Mouse (Mus musculus): ENCODE measurements around the gene Ccl20. TPM values are rescaled to one million over a fixed set of nuclear protein-coding genes. Genes with fewer than 3 reads are reported as not detected.
A peak's percentile ranks its signal among the peaks of the same experiment; 100 is the strongest.

Ccl20 gene
- total RNA-seq (2021), result not detected
- long read RNA-seq, experiment 1, result 0 reads
- long read RNA-seq, experiment 2, result 0 reads

- intact Hi-C loops (cut with DNase I), result no loop called here
- no peak within 1 kb of the TSS for H3K27ac ChIP-seq
- DNase-seq, result no peak
- H3K4me3 ChIP-seq, result no peak within 1 kb of the TSS
- TF ChIP-seq CTCF (IDR thresholded peaks at IDR 0.05), result no peak
Measured at GRCm38 (mm10) chr1:83116447-83117137, at the start of gene Ccl20. Gene Ccl20 (plus strand): TSS chr1:83116766.

GRCm38 (mm10) chr1:83067205-83067604 lies 49.4 kb upstream of the Ccl20 start:
- TF ChIP-seq CTCF (IDR thresholded peaks at IDR 0.05), result no peak
- Histone ChIP-seq H3K4me3 (no peak overlapping the region), H3K27ac (no peak overlapping the region)
- intact Hi-C loops (cut with DNase I), result no loop called here
- no peak for DNase-seq

GRCm38 (mm10) chr1:83075526-83076189 lies 40.9 kb upstream of the Ccl20 start:
- DNase-seq, result no peak
- intact Hi-C loops (cut with DNase I), result loop anchor here (5.0 kb wide), 1 partner anchor 288 kb away; no protein-coding TSS in a partner anchor
- Histone ChIP-seq H3K4me3 (peak overlapping the region; percentile 37), H3K27ac (no peak overlapping the region)
- no peak for TF ChIP-seq CTCF (IDR thresholded peaks at IDR 0.05)

- intact Hi-C loops (cut with DNase I), result loop anchor here (5.0 kb wide), 1 partner anchor 289 kb away; no protein-coding TSS in a partner anchor
- H3K4me3 ChIP-seq, result peak overlapping the region; percentile 37
- no peak overlapping the region for H3K27ac ChIP-seq
- DNase-seq, result no peak
- peak; percentile 74 for TF ChIP-seq CTCF (IDR thresholded peaks at IDR 0.05)
Measured at GRCm38 (mm10) chr1:83076190-83076917, 40.2 kb upstream of the Ccl20 start.

- no peak overlapping the region for H3K4me3 ChIP-seq
- no peak for DNase-seq
- intact Hi-C loops (cut with DNase I), result loop anchor here (5.0 kb wide), 1 partner anchor 290 kb away; no protein-coding TSS in a partner anchor
- no peak overlapping the region for H3K27ac ChIP-seq
- no peak for TF ChIP-seq CTCF (IDR thresholded peaks at IDR 0.05)
Measured at GRCm38 (mm10) chr1:83077016-83077415, 39.5 kb upstream of the Ccl20 start.

GRCm38 (mm10) chr1:83084790-83085189 lies 31.8 kb upstream of the Ccl20 start:
- intact Hi-C loops (cut with DNase I), result no loop called here
- Histone ChIP-seq H3K4me3 (no peak overlapping the region), H3K27ac (no peak overlapping the region)
- TF ChIP-seq CTCF (IDR thresholded peaks at IDR 0.05), result no peak
- DNase-seq, result no peak

- Histone ChIP-seq H3K27ac (no peak overlapping the region), H3K4me3 (no peak overlapping the region)
- TF ChIP-seq CTCF (IDR thresholded peaks at IDR 0.05), result no peak
- intact Hi-C loops (cut with DNase I), result no loop called here
- DNase-seq, result no peak
Measured at GRCm38 (mm10) chr1:83091268-83091667, 25.3 kb upstream of the Ccl20 start.

GRCm38 (mm10) chr1:83096935-83097334 lies 19.6 kb upstream of the Ccl20 start:
- no peak overlapping the region for H3K27ac ChIP-seq
- no peak for TF ChIP-seq CTCF (IDR thresholded peaks at IDR 0.05)
- intact Hi-C loops (cut with DNase I), result no loop called here
- H3K4me3 ChIP-seq, result no peak overlapping the region
- no peak for DNase-seq

GRCm38 (mm10) chr1:83099160-83099559 lies 17.4 kb upstream of the Ccl20 start:
- H3K27ac ChIP-seq, result no peak overlapping the region
- intact Hi-C loops (cut with DNase I), result no loop called here
- H3K4me3 ChIP-seq, result no peak overlapping the region
- TF ChIP-seq CTCF (IDR thresholded peaks at IDR 0.05), result no peak
- DNase-seq, result no peak

GRCm38 (mm10) chr1:83099580-83100137 lies 16.9 kb upstream of the Ccl20 start:
- intact Hi-C loops (cut with DNase I), result no loop called here
- H3K4me3 ChIP-seq, result no peak overlapping the region
- H3K27ac ChIP-seq, result no peak overlapping the region
- DNase-seq, result no peak
- TF ChIP-seq CTCF (IDR thresholded peaks at IDR 0.05), result no peak

- TF ChIP-seq CTCF (IDR thresholded peaks at IDR 0.05), result no peak
- Histone ChIP-seq H3K4me3 (no peak overlapping the region), H3K27ac (no peak overlapping the region)
- intact Hi-C loops (cut with DNase I), result no loop called here
- no peak for DNase-seq
Measured at GRCm38 (mm10) chr1:83101891-83102290, 14.7 kb upstream of the Ccl20 start.

- intact Hi-C loops (cut with DNase I), result no loop called here
- Histone ChIP-seq H3K4me3 (no peak overlapping the region), H3K27ac (no peak overlapping the region)
- no peak for TF ChIP-seq CTCF (IDR thresholded peaks at IDR 0.05)
- DNase-seq, result no peak
Measured at GRCm38 (mm10) chr1:83105464-83105863, 11.1 kb upstream of the Ccl20 start.

All from gastrocnemius, adult 2 months (tissue).